Mouse (Mus musculus): ENCODE measurements around the gene 1700018F24Rik.
A peak's percentile ranks its signal among the peaks of the same experiment; 100 is the strongest.
"Not testable (repeated sequence)": the region's sequence is repeated elsewhere in the genome, so short reads cannot be mapped to it uniquely, and the experiment has no call there.

The 1700018F24Rik gene

GRCm38 (mm10) chr5:145081866-145082613 is 39.2 kb downstream of the 1700018F24Rik start:
- DNase-seq (ENCODE audit: low read depth, low spot score) = no peak

DNA sequence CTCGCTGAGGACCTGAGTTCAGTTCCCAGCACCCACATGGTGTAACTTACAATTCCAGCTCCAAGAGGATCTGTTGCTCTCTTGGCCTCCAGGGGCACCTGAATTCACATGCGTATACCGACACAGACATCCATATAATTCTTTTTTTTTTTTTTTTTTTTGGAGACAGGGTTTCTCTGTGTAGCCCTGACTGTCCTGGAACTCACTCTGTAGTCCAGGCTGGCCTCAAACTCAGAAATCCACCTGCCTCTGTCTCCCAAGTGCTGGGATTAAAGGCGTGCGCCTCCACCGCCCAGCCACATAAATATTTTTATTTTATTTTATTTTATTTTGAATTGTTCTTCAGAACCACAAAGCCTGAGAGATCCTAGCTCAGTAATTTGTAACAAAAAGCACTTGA is 40.4 kb downstream of the 1700018F24Rik start:
- not testable (repeated sequence) for DNase-seq (ENCODE audit: low read depth, low spot score)

GRCm38 (mm10) chr5:145083632-145084451 is 41.1 kb downstream of the 1700018F24Rik start, which contains the start of the genes Arpc1a and Kpna7:
Gene Arpc1a, plus strand, starts transcription at chr5:145083830.
Gene Kpna7, minus strand, starts transcription at chr5:145084030.
- peak; percentile 99 for DNase-seq (ENCODE audit: low read depth, low spot score)

DNA sequence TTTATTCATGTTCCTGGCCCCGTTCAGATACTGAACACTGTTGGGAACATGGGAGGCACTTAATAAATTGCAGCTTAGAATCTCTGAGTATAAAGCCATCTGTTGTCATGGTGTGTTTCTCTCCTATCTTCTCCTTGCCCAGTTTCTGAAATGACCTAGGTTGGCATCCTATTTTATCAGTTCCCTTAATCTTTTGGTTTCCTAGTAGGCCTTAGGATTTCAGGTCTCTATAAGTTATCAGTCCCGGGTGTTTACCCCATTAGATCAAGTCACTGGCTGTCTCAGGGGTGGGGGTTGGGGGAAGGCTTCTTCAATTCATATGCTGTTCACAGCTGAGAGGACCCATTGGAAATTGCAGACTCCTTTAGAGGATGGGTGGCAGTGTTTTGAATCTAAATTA is 42.0 kb downstream of the 1700018F24Rik start:
- DNase-seq (ENCODE audit: low read depth, low spot score) = no peak

GRCm38 (mm10) chr5:145088186-145088585 is 45.4 kb downstream of the 1700018F24Rik start:
- DNase-seq (ENCODE audit: low read depth, low spot score) = no peak

DNA sequence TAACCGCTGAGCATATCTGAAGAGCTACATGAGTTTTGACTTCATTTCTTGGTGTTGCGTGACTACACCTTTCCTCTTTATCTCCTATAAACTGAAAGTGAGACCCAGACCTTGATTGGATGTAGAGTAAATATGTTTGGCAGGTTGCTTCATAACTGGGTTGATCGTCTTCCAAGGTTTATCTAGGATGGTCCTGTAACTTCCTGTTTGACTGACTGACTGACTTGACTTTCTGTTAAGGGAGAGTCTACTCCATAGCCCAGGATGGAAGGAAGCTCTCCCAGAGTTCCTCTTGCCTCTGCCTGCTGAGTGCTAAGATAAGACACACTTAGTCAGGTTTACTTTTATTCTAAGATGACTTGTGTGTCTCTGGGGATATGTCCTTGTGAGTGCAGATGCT is 47.1 kb downstream of the 1700018F24Rik start:
- DNase-seq (ENCODE audit: low read depth, low spot score) = no peak
